Mouse (Mus musculus): ENCODE results near the gene Vmn1r1.
"Not testable (repeated sequence)": the region's sequence is repeated elsewhere in the genome, so short reads cannot be mapped to it uniquely, and the experiment has no call there.

The Vmn1r1 gene

DNA sequence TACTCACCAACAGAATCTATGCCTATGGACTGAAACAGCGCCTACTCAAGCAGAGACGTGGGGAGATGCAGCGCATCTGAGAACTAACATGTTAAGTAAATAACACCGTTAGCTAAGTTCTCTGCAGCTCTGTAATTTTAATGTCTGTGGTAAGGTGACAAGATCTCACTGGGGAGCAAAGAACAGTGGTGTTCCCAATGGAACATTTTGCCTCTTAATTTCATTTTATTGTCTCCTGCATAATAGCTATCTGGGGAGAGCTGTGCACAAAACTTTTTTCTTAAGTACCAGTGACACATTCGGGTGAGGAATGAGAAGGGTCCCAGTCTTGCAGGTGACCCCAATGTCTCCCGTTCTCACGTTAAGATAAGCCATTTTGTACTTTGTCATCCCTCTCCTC, at the start of gene Vmn1r1:
Gene Vmn1r1 (minus strand): TSS at position 101 of the 400 bp plus-strand sequence.
- DNase-seq = no peak

- no peak for DNase-seq
Observed at GRCm38 (mm10) chr1:182210322-182210721, 46.0 kb upstream of the Vmn1r1 start.

DNA sequence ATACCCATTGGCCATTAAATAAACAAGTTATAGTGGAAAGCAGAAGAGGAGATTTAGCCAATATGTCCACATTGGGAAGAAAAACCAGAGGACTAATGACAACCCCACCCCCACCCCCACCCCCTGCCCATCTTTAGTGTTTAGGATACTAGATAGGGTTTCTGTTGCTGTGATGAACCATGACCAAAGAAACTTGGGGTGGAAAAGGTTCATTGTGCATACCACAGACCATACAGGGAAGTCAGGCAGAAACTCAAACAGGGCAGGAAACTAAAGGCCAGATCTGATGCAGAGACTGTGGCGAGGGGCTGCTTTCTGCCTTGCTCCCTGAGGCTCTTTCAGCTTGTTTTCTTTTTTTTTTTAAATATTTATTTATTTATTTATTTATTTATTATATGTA, 28.3 kb upstream of the Vmn1r1 start:
- no peak for DNase-seq

DNA sequence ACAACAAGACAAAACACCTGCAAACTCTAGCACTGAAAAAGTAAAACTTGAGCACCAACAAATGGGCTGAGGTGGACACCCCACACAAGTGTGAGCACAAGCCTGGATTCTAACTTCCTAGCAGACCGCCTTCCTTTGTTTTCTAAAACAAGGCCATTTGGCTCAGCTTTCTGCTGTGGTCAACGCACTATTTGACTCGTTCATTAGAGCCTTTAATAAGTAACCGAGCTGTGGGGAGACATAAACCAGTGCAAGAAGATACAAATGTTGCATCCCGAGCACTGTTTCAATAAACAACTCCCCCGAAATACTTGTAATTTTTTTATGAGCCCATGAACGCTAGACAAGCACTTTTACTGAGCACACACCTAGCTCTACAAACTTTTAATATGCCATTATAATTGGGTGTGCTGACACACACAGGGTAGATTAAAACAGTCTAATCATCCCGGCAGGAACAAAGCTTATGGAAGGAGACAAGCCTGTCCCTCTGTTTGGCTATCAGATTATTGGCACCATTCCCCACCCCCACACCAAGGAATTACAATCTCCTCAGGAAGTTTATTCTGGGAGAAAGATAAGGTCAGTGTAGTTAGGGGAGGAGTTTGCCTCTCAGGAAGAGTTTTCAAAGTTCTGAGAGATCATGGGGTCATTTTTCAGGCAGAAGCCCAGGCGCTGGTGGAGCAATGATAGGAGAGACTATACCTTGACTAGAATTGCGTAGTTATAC, 27.7 kb upstream of the Vmn1r1 start:
- no peak for DNase-seq

GRCm38 (mm10) chr1:182191181-182191580, 26.9 kb upstream of the Vmn1r1 start:
- no peak for DNase-seq

DNA sequence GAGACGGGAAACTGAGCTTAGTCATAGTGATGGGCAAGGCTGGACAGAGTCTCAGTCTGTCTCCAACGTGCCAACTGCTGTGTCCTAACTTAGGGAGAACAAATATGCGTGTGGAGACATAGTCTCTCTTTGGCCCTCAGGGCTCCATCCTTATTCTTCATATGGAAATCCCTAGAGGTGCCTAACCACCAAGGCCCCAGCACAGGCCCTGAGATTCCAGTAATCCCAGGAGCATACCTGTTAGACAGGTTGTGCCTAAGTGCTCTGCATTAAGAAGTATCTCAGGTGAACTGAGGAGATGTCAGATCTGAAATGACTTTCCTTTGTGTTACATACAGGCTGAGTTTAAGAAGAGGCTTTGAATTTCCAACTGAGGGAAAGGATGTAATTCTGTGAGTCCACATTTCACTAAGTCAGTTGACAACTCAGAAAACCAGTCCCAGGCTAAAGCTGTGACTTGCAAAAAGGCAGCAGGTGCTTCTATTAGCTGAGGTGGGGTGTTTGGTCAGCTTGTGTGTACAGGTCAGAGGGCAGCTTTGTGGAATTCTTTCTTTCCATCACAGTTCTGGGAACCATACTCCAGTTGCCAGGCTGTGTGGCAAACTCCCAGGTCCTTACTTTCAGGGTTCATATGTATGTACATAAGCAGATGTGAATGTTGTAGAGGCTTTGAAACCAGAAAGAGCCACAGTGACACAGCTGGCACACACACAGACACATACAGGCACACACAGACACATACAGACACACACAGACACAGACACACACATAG, 25.6 kb upstream of the Vmn1r1 start:
- no peak for DNase-seq

GRCm38 (mm10) chr1:182182449-182182848, 18.2 kb upstream of the Vmn1r1 start:
- DNase-seq = not testable (repeated sequence)

DNA sequence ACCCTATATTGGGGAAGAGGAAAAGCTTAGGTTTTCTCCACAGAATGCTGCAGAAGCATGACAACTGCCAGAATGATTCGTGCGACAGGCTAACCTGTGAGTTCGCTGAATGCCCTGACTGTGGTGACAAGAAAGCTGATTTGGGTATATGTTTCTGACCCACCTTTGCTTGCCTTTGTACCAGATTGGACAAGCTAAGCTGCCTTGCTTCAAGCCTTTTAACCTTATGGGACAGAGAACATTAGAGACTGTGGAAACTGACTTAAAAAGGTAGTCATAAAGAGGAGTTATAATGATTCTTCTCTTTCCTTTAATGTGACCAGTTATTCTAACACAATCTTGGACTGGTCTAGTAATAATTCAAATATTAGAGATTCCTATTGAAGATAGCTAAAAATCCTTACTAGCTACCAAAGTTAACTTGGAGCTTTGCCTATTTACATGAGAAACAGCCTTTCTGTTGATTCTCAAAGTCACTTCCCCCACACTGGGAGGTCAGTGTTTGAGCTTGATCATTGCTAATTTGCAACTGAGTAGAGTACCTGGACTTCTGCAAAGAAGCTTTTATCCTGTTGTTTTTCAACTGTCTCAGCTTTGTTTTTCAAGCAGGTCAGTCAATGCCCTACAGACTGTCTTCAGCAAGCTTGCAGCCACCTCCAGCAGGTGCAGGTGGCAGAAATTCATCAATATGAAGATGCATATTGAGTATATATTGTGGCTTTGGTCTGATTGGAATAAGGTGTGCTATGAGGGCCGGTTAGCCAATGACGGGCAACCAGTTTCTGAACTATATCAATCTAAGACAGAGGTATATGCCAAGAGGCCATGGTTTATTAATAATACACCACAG, 17.4 kb upstream of the Vmn1r1 start:
- no peak for DNase-seq

- not testable (repeated sequence) for DNase-seq
Observed at GRCm38 (mm10) chr1:182176985-182177384, 12.7 kb upstream of the Vmn1r1 start.

DNA sequence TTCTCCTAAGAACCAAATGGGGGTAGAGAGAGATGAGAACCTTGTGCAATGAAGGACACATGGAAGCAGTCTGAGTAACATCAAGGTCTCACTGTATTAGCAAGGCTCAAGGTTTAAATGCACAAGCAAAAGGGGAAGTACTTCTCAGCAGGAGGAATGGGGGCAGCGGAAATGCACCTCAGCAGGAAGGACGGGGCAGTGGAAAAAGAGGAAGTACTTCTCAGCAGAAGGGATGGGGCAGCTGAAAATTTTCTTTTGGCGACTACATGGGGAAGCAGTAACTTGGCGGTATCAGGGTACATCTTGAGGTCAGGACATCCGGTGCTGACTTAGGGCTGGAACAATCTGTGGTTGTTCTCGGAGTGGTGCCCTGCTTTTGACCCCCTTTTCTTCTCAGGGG, 5.9 kb upstream of the Vmn1r1 start:
- DNase-seq = not testable (repeated sequence)

DNA sequence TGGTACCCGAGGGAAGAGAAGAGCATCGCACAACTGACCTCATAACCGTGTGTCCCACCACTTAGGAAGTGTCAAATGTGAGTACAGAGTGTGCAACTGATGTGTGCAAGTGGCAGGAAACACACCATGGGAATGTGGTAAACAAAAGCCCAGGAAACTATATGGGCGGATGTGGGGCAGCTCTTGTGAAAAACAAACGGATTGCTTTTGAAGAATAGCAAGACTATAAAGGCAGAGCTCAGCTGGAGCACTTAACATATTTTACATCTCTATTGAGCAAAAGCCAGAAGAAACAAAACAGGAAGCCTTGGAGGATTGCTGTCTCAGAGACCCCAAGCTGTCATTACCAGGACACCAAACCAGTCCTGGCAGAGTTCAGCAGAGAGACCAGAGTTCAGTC, 1.3 kb downstream of the Vmn1r1 start:
- peak in 1 of 2 experiments; percentile 38 for DNase-seq

GRCm38 (mm10) chr1:182159575-182159974, 4.7 kb downstream of the Vmn1r1 start:
- DNase-seq = peak in 1 of 2 experiments; percentile 25

DNA sequence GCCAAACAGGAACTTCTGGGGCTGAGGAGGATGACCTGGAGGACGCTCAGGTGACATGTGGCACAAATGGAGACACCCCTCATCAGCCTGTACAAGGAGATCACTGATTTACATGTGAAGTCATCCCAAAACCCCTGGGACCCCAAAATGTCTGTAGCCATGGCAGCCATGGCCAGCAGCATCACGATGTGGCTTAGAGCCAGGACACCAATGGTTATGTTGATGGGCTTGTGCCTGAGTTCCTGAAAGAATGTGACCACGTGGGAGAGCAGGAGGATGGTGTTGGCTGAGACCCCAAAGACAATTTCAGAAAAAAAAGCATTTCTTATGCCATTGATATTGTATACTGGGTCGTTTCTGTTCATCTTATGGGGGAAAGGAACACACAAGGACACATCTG, 6.6 kb downstream of the Vmn1r1 start:
- DNase-seq = no peak

DNA sequence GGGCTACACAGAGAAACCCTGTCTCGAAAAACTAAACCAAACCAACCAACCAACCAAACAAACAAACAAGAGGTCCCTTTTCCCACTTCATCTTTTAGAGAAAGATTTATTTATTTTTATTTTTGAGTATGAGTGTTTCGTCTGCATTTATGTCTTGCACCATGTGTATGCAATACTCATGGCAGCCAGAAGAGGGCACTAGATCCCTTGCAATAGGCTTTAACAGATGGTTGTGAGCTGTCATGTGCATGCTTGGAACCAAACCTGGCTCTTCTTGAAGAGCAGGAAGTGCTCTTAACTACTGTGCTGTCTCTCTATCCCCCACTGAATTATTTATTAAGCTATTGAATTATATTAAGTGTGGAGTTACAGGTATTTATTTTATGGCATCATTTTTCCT, 14.3 kb downstream of the Vmn1r1 start:
- no peak for DNase-seq

DNA sequence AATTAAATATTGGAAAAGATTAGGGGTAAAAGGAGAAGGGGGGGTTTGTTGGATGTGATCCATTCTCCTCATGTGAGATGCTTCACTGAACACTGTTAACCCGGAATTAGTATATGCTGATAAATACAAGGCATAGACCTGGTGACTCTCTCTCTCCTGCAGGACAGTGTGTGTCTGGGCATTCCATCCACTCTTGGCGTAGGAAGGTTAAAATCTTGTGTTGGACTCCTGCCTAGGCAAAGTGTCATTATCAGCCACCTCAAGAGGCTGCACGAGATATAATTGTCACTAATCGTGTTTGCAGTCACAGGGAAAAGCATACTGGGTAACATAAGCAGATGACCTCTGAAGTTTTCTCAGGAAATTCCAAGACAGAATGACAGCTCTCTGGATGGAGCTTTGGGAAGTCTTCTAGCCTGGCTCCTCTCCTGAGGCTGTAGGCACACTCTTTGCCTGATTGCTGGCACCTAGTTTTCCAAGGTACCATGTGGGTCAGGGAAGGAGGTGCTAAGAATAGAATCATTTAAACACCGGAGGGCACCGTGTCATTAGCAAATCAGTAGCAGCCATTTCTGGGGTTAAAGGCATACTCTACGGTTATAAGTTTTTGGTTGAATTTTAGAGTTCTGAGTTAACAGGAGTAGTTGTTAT, 15.3 kb downstream of the Vmn1r1 start:
- DNase-seq = no peak

GRCm38 (mm10) chr1:182145546-182145945, 18.7 kb downstream of the Vmn1r1 start:
- DNase-seq = no peak

GRCm38 (mm10) chr1:182143288-182143687, 21.0 kb downstream of the Vmn1r1 start:
- DNase-seq = no peak

DNA sequence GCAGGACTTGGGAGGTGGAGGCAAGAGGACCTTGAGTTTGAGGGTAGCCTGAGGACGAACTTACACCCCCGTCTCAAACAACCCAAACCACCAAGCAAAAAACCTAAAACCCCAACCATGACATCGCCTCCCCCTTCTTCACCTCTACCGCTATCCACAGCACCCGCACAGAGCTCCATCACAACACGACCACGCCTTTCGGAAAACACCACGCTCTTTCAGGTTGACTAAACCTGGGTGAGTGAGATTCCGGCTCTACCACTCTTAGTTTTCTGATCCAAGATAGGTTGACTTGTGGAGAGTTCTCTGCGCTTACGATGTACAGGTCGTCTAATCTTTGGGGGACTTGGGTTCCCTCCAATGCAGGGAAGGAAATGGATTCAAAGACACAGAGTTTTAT, 21.6 kb downstream of the Vmn1r1 start:
- no peak for DNase-seq

DNA sequence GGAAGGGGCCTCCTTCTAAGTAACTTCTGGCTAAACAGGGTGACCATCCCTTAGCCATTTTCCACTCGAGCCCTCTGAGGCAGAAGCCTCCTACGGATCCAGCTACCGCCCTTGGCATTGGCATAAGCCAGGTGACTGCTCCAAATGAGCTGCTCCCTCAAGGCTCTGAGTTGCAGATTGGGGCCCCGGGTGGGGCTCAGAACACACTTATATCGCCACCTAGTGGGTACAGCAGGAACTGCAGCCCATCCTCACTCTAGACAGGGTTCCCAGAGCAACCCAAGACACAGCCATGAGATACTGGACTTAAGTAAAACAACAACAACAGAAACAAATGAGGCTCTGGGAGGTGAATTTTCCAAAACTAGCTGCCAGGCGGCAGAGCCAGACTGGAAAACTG, 23.9 kb downstream of the Vmn1r1 start:
- DNase-seq = peak; percentile 41 to 42

GRCm38 (mm10) chr1:182139937-182140336, 24.3 kb downstream of the Vmn1r1 start:
- no peak for DNase-seq

- DNase-seq = no peak
Observed at GRCm38 (mm10) chr1:182138172-182138571, 26.1 kb downstream of the Vmn1r1 start.

GRCm38 (mm10) chr1:182137204-182138125, 26.8 kb downstream of the Vmn1r1 start:
- DNase-seq = no peak

Measured in thymus, adult 18-20 months (tissue).